Mouse (Mus musculus) megakaryocyte, adult 5-6 weeks (primary cell): ENCODE measurements around the gene Scgb2b21. TPM values are rescaled to one million over a fixed set of nuclear protein-coding genes. Genes with fewer than 3 reads are reported as not detected.
"Not testable (repeated sequence)": the region's sequence is repeated elsewhere in the genome, so short reads cannot be mapped to it uniquely, and the experiment has no call there.

Source experiments
- ATAC-seq: 2 replicates; pipeline ENCODE4 v1.8.0; 2016; ENCODE audit warnings: mild to moderate bottlenecking, inconsistent platforms; ENCODE audit not compliant: poor library complexity, severe bottlenecking
- total RNA-seq, 2 experiments: library from RNA; stranded (forward) in 1 of 2; stranded (reverse) in 1 of 2; fragments of 153-499, 151-499 nt in 1 of 2; fragments of 221-1000, 200-1000 nt in 1 of 2; gene quantifications; 2 replicates each; pipeline versions ENCODE4 v1.2.3 to v1.2.4; 2015 to 2017

The Scgb2b21 gene
- total RNA-seq (2015) (not detected in 2 replicates), total RNA-seq (2017) (not detected in 2 replicates)

- ATAC-seq: no peak
Observed at GRCm38 (mm10) chr7:33520358-33520757, at the start of gene Scgb2b21. Scgb2b21 (minus strand) TSS chr7:33520458.

- ATAC-seq: not testable (repeated sequence)
Observed at GRCm38 (mm10) chr7:33543420-33543819, 23.2 kb upstream of the Scgb2b21 start.

Other genes with a start within 250 kb of the Scgb2b21 start
- gene Scgb2b19, start 240.1 kb downstream of the Scgb2b21 start, total RNA-seq (2015): not detected in 2 replicates
- gene Scgb2b19, start 240.1 kb downstream of the Scgb2b21 start, total RNA-seq (2017): not detected in 2 replicates
- not detected in 2 replicates for gene Scgb1b19, start 233.2 kb downstream of the Scgb2b21 start, total RNA-seq (2015)
- not detected in 2 replicates for gene Scgb1b19, start 233.2 kb downstream of the Scgb2b21 start, total RNA-seq (2017)
- not detected in 2 replicates for gene Scgb2b20, start 154.1 kb downstream of the Scgb2b21 start, total RNA-seq (2015)
- gene Scgb2b20, start 154.1 kb downstream of the Scgb2b21 start, total RNA-seq (2017): not detected in 2 replicates
- gene Scgb1b20, start 147.2 kb downstream of the Scgb2b21 start, total RNA-seq (2015): not detected in 2 replicates
- gene Scgb1b20, start 147.2 kb downstream of the Scgb2b21 start, total RNA-seq (2017): not detected in 2 replicates
- gene Scgb2b24, start 218.9 kb upstream of the Scgb2b21 start, total RNA-seq (2015): not detected in 2 replicates
- gene Scgb2b24, start 218.9 kb upstream of the Scgb2b21 start, total RNA-seq (2017): not detected in 2 replicates
- not detected in 2 replicates for gene Scgb1b24, start 223.3 kb upstream of the Scgb2b21 start, total RNA-seq (2015)
- not detected in 2 replicates for gene Scgb1b24, start 223.3 kb upstream of the Scgb2b21 start, total RNA-seq (2017)